Mouse (Mus musculus) liver, adult 2 months (tissue): ENCODE data around the gene Daxx. TPM values are rescaled to one million over a fixed set of nuclear protein-coding genes. Genes with fewer than 3 reads are reported as not detected.

Experiments
- DNase-seq: peaks from one replicate; pipeline ENCODE4 v3.0.0-alpha.2; 2011; ENCODE audit warnings: low read depth, low spot score; ENCODE audit errors: extremely low read depth
- H3K27ac ChIP-seq: fragments of 200-500 bp; replicated peaks from 2 replicates; pipeline ENCODE4 v1.5.1; 2012; ENCODE audit warnings: low read depth, mild to moderate bottlenecking, control low read depth, inconsistent platforms, low read length; ENCODE audit not compliant: insufficient read depth
- H3K27me3 ChIP-seq: fragments of 200-500 bp; 2 replicates; pipeline ENCODE4 v1.6.1; 2012; ENCODE audit warnings: mild to moderate bottlenecking, moderate library complexity, low read length, inconsistent platforms; ENCODE audit not compliant: control insufficient read depth, insufficient read depth
- H3K36me3 ChIP-seq: fragments of 200-500 bp; 2 replicates; pipeline ENCODE4 v1.6.1; 2012; ENCODE audit warnings: low read length, inconsistent platforms; ENCODE audit not compliant: control insufficient read depth, insufficient read depth
- H3K4me1 ChIP-seq: fragments of 200-500 bp; 2 replicates; pipeline ENCODE4 v1.6.1; 2011; ENCODE audit warnings: low read length; ENCODE audit not compliant: control insufficient read depth, insufficient read depth
- H3K4me3 ChIP-seq: fragments of 200-500 bp; 2 replicates; pipeline ENCODE4 v1.5.1; 2011; ENCODE audit warnings: low read depth, mild to moderate bottlenecking, control low read depth, low read length, moderate library complexity; ENCODE audit not compliant: insufficient read depth
- H3K79me2 ChIP-seq: fragments of 200-500 bp; 2 replicates; pipeline ENCODE4 v1.6.1; 2012; ENCODE audit warnings: inconsistent platforms, mild to moderate bottlenecking, low read length, moderate library complexity; ENCODE audit not compliant: control insufficient read depth, insufficient read depth
- H3K9ac ChIP-seq: fragments of 200-500 bp; 2 replicates; pipeline ENCODE4 v1.6.1; 2012; ENCODE audit warnings: low read depth, mild to moderate bottlenecking, control low read depth, inconsistent platforms, low read length
- CTCF ChIP-seq: fragments of 200-500 bp; IDR thresholded peaks from 2 replicates; pipeline ENCODE4 v1.5.1; 2011; ENCODE audit warnings: low read depth, low read length, control low read depth
- POLR2A ChIP-seq: fragments of 200-500 bp; IDR thresholded peaks from 2 replicates; pipeline ENCODE4 v1.6.1; 2011; ENCODE audit warnings: low read length, control low read depth; ENCODE audit not compliant: insufficient read depth; ENCODE audit errors: extremely low read depth
- WGBS: fragments of 180-500 bp; shearing (Covaris S2); methylation state at CpG from one replicate; pipeline ENCODE4 v1.1.7; 2018; 5-methylcytosine and 5-hydroxymethylcytosine counted together
- polyA plus RNA-seq: library from polyadenylated mRNA; depleted of rRNA; stranded (reverse); fragments of >200 nt; gene quantifications from 2 replicates; pipeline ENCODE4 v1.2.3, GENCODE M21; 2012
- total RNA-seq: library from RNA; depleted of rRNA; stranded (reverse); fragments of >200 nt; gene quantifications from 2 replicates; pipeline ENCODE4 v1.2.3, GENCODE M21; 2014

Gene Daxx
- total and polyA plus RNA-seq, 2 experiments: 10.2 to 30.8 TPM

DNA sequence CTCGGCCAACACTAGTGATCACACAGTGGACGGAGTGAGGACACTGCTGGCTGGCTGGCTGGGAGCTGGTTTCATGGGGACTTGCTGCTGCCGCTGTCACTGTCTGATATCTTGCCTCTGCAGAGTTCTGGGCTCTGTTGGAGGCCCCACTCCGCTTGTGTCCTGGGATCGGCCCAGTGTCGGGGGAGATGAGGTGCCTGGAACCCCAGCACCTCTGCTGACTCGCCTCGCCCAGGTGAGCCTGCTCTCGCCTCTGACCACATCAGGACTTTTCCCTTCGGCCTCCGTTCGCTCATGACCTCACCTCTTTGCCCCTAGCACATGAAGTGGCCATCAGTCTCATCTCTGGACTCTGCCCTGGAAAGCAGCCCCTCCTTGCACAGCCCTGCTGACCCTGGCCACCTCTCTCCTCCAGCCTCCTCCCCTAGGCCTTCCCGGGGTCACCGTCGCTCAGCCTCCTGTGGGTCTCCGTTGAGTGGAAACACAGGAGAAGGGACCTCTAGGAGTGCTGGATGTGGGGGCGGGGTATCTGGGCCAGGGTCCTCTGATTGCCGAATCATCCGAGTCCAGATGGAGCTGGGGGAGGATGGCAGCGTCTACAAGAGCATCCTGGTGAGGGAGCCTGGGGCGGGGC lies 26.3 kb downstream of the Daxx start:
- no peak for DNase-seq
- Histone ChIP-seq H3K79me2 (peaks cover 6% of the 10 kb centered on the region; the same call in 1 of the 2 replicates), H3K4me1 (peaks cover 8% of the 10 kb centered on the region; the same call in 1 of the 2 replicates), H3K27me3 (no peaks in the 10 kb centered on the region), H3K36me3 (no peaks in the 10 kb centered on the region; the same call in 1 of the 2 replicates), H3K9ac (no peak overlapping the region), H3K27ac (no peak overlapping the region), H3K4me3 (no peak overlapping the region)
- 91% methylated on average over 21 of the region's 21 CpGs for WGBS
- no peak for TF ChIP-seq CTCF
- no peak for TF ChIP-seq POLR2A

DNA sequence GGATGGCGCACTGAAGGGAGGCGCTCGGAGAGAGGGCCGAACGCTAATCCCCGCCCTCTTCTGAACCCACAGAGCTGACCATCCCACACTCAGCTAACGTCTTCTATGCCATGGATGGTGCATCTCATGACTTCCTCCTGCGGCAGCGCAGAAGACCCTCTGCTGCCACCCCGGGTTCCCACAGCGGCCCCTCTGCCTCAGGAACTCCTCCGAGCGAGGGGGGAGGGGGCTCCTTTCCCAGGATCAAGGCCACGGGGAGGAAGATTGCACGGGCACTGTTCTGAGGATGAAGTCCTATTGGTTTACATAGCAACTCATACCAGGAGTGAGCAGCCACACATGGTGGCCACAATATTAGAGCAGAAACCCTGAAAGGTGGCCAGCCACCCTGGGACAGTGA lies 27.8 kb downstream of the Daxx start:
- no peak overlapping the region for H3K9ac ChIP-seq
- no peaks in the 10 kb centered on the region; the same call in 1 of the 2 replicates for H3K36me3 ChIP-seq
- WGBS: 88% methylated on average over 15 of the region's 15 CpGs
- H3K79me2 ChIP-seq: peaks cover 11% of the 10 kb centered on the region; the same call in 1 of the 2 replicates
- peaks cover 13% of the 10 kb centered on the region; the same call in 1 of the 2 replicates for H3K4me1 ChIP-seq
- TF ChIP-seq CTCF: no peak
- no peak overlapping the region for H3K27ac ChIP-seq
- H3K4me3 ChIP-seq: no peak overlapping the region
- no peaks in the 10 kb centered on the region for H3K27me3 ChIP-seq
- no peak for DNase-seq

GRCm38 (mm10) chr17:33938783-33939182 lies 29.6 kb downstream of the Daxx start:
- H3K27me3 ChIP-seq: no peaks in the 10 kb centered on the region
- no peak for DNase-seq
- H3K79me2 ChIP-seq: peaks cover 11% of the 10 kb centered on the region; the same call in 1 of the 2 replicates
- TF ChIP-seq CTCF (no peak), POLR2A (no peak)
- WGBS: 44% methylated on average over 11 of the region's 11 CpGs
- no peak overlapping the region for H3K9ac ChIP-seq
- H3K4me3 ChIP-seq: no peak overlapping the region
- peaks cover 10% of the 10 kb centered on the region; the same call in 1 of the 2 replicates for H3K4me1 ChIP-seq
- H3K36me3 ChIP-seq: no peaks in the 10 kb centered on the region; the same call in 1 of the 2 replicates
- H3K27ac ChIP-seq: no peak overlapping the region

DNA sequence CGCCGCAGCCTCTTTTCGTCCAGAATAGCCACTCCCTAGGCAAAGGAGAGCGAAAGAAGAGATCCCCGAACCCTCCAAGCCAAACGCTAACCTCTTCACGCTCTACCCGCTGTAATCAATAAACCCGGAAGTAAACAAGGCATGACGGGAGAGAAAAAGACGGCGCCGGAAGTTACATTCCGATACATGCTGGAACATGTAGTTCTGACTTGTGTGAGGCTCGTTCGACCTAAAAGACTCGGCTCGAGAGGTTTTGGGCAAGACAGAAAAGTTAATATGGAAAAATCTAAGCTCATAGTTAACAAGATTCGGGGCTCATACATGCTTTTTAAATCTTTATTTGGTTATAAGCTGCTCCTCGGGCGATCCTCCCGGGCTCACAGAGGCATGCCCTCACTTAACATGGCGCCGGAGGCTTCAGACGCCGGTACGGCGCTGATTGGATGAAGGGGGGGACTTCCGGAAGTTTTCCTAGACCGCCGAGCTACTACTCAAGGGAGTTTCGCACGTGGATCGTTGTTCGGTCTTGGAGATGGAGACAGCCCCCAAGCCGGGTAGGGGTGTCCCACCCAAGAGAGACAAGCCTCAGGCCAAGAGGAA lies 31.1 kb downstream of the Daxx start, which contains the start of the genes Pfdn6 and Wdr46:
Pfdn6 (minus strand) TSS at position 138 of the 600 bp plus-strand sequence.
Wdr46 (plus strand) TSS at position 455 of the 600 bp plus-strand sequence.
- Histone ChIP-seq H3K79me2 (peaks cover 11% of the 10 kb centered on the region; the same call in 1 of the 2 replicates), H3K36me3 (peaks cover 1% of the 10 kb centered on the region; the same call in 1 of the 2 replicates), H3K27ac (peak within 1 kb of the TSS; percentile 64), H3K4me3 (peak within 1 kb of the TSS; percentile 97), H3K27me3 (no peaks in the 10 kb centered on the region), H3K9ac (peak within 1 kb of the TSS; percentile 89), H3K4me1 (peaks cover 10% of the 10 kb centered on the region; the same call in 1 of the 2 replicates)
- peak; percentile 91 for DNase-seq
- WGBS: under 1% methylated on average over 36 of the region's 36 CpGs
- TF ChIP-seq CTCF (no peak), POLR2A (0 out of 2 replicates have a peak, but pooled peaks have one; percentile 12)

- Histone ChIP-seq H3K4me3 (peak overlapping the region; percentile 97), H3K36me3 (peaks cover 1% of the 10 kb centered on the region; the same call in 1 of the 2 replicates), H3K27ac (no peak overlapping the region), H3K27me3 (no peaks in the 10 kb centered on the region), H3K79me2 (peaks cover 11% of the 10 kb centered on the region; the same call in 1 of the 2 replicates), H3K9ac (peak overlapping the region; percentile 85), H3K4me1 (peaks cover 10% of the 10 kb centered on the region; the same call in 1 of the 2 replicates)
- 2% methylated on average over 26 of the region's 26 CpGs for WGBS
- no peak for TF ChIP-seq CTCF
- TF ChIP-seq POLR2A: no peak
- no peak for DNase-seq
Observed at GRCm38 (mm10) chr17:33940981-33941380, 31.8 kb downstream of the Daxx start.
